ENCODE assay signal across 8 mouse cellular contexts in the genomic region with DNA sequence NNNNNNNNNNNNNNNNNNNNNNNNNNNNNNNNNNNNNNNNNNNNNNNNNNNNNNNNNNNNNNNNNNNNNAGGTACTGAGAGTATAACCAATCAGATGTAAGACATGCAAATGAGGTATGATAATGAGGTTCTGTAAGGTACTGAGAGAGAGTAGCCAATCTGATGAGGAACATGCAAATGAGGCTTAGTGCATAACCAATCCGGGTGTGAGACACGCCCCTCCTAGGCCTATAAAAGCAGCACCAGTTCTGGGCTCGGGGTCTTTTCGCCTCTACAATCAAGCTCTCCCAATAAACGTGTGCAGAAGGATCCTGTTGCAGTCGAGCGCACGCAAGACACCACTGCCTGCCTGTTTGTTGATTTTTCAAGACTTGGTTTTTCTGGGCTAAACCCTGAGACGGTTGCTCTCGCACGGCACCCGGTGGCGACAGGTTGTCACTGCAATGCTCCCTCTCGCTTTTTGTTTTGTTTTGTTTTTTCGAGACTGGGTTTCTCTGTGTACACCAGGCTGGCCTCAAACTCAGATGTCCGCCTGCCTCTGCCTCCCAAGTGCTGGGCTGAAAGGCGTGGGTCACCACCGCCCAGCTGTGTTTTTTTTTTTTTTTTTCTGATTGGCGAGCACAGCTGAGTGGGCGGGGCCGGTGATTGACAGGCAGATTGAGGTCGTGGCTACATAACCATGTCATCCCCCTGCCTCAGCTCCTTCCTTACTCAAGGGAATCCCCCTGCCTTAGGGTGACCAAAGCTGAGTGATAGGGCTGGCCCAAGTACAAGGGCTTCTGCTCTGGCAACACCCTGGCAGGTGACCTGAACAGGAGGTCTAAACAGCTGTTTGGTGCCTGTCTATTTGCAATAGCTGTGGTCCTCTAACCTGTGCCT.
A peak's percentile ranks its signal among the peaks of the same experiment; 100 is the strongest.
DNase-seq lines count a peak whose midpoint lies in the region; ATAC-seq and TF ChIP-seq lines count a peak whose summit lies in the region.
"Not testable (repeated sequence)": the region's sequence is repeated elsewhere in the genome, so short reads cannot be mapped to it uniquely, and the experiment has no call there.

No protein-coding gene starts in this region.

- DNase-seq in A20 (ENCODE audit: low read depth, low spot score) = peak; percentile 69
- DNase-seq in MEL (ENCODE audit: low read depth, low spot score) = peak; percentile 73
- peak; percentile 48 for DNase-seq in cerebellum, adult 11 months
- DNase-seq in induced T-regulatory cell, adult 2 months (ENCODE audit: low read depth) = peak; percentile 72
- DNase-seq in liver, embryonic 14.5 days (ENCODE audit: low read depth in 3 of 3, low spot score in 3 of 3) = not testable (repeated sequence)
- DNase-seq in thymus, postnatal 0 days (ENCODE audit: low spot score) = peak; percentile 52

- not testable (repeated sequence) for TF ChIP-seq EP300 in MEL (IDR thresholded peaks at IDR 0.05; ENCODE audit: low read depth in 1 of 2, low read length in 2 of 2); liver, embryonic 14.5 days (IDR thresholded peaks at IDR 0.05; ENCODE audit: low read depth)

- not testable (repeated sequence) for H3K4me1 ChIP-seq in MEL (ENCODE audit: control insufficient read depth in 1 of 2, insufficient read depth in 2 of 2, low read length in 2 of 2); erythroblast, embryonic 14.5 days (ENCODE audit: control insufficient read depth); liver, embryonic 14.5 days (replicated peaks; ENCODE audit: control insufficient read depth in 2 of 2, insufficient read depth in 2 of 2, low read length in 1 of 2); neural tube, embryonic 15.5 days

- not testable (repeated sequence) for H3K4me2 ChIP-seq in liver, embryonic 14.5 days (ENCODE audit: low read depth); neural tube, embryonic 15.5 days

- H3K36me3 ChIP-seq in MEL (ENCODE audit: control insufficient read depth in 1 of 2, insufficient read depth in 2 of 2, low read length in 2 of 2); erythroblast, embryonic 14.5 days (ENCODE audit: control insufficient read depth); liver, embryonic 14.5 days (replicated peaks; ENCODE audit: control insufficient read depth, insufficient read depth, low read depth); neural tube, embryonic 15.5 days: not testable (repeated sequence)

- peak overlapping the region; percentile 61 for H3K27ac ChIP-seq in MEL (ENCODE audit: control insufficient read depth, low read depth, low read length)
- H3K27ac ChIP-seq in liver, embryonic 14.5 days; neural tube, embryonic 15.5 days (replicated peaks): not testable (repeated sequence)

- H3K9me3 ChIP-seq in MEL (replicated peaks; ENCODE audit: insufficient read depth, low read length); erythroblast, embryonic 14.5 days (ENCODE audit: control insufficient read depth, low read length); liver, embryonic 14.5 days (ENCODE audit: control insufficient read depth, low read length); neural tube, embryonic 15.5 days (replicated peaks): not testable (repeated sequence)

- H3K79me2 ChIP-seq in MEL (ENCODE audit: control insufficient read depth, insufficient read depth, low read length, poor library complexity) = not testable (repeated sequence)

- TF ChIP-seq CTCF in MEL (IDR thresholded peaks at IDR 0.05 in 2 of 3, conservative IDR thresholded peaks at IDR 0.05 in 1 of 3; ENCODE audit: control insufficient read depth in 1 of 3, insufficient read depth in 1 of 3, low read depth in 2 of 3, low read length in 3 of 3, poor library complexity in 1 of 3, severe bottlenecking in 1 of 3) = peak; percentile 29 to 46 (median 36); a peak in 4 of 6 replicates
- TF ChIP-seq CTCF in liver, embryonic 14.5 days (IDR thresholded peaks at IDR 0.05; ENCODE audit: low read depth) = peak; percentile 68

- not testable (repeated sequence) for H3K9ac ChIP-seq in MEL (ENCODE audit: control insufficient read depth, low read depth, low read length, poor library complexity, severe bottlenecking); liver, embryonic 14.5 days (replicated peaks); neural tube, embryonic 15.5 days (replicated peaks)

- WGBS in liver, embryonic 14.5 days (ENCODE audit: insufficient replicate concordance) = 68% methylated on average over 22 of the region's 22 CpGs
- WGBS in neural tube, embryonic 15.5 days = 89% methylated on average over 19 of the region's 22 CpGs

- not testable (repeated sequence) for H3K4me3 ChIP-seq in MEL (ENCODE audit: control insufficient read depth in 1 of 2, insufficient read depth in 1 of 2, low read depth in 2 of 2, low read length in 2 of 2); liver, embryonic 14.5 days (ENCODE audit: insufficient read depth in 1 of 2, low read depth in 2 of 2, low read length in 2 of 2)
- peak overlapping the region; percentile 28 for H3K4me3 ChIP-seq in erythroblast, embryonic 14.5 days (replicated peaks)
- H3K4me3 ChIP-seq in neural tube, embryonic 15.5 days (replicated peaks) = peak overlapping the region; percentile 47; the same call in 1 of the 2 replicates

- not testable (repeated sequence) for ATAC-seq in liver, embryonic 14.5 days (ENCODE audit: insufficient read depth); neural tube, embryonic 15.5 days (ENCODE audit: low FRiP score)

- TF ChIP-seq POLR2A in MEL (IDR thresholded peaks at IDR 0.05; ENCODE audit: control insufficient read depth in 1 of 2, insufficient read depth in 1 of 2, low read depth in 1 of 2, low read length in 2 of 2, poor library complexity in 1 of 2) = peak in 1 of 2 experiments; percentile 44; a peak in 1 of 4 replicates

- not testable (repeated sequence) for H3K27me3 ChIP-seq in MEL (ENCODE audit: control insufficient read depth in 1 of 2, insufficient read depth in 2 of 2, low read length in 2 of 2); erythroblast, embryonic 14.5 days (ENCODE audit: control insufficient read depth); liver, embryonic 14.5 days (ENCODE audit: control insufficient read depth, insufficient read depth, low read length); neural tube, embryonic 15.5 days (replicated peaks)

- peak; percentile 19 for TF ChIP-seq RAD21 in MEL (IDR thresholded peaks at IDR 0.05; ENCODE audit: low read depth, low read length)

TF ChIP-seq in MEL, 35 proteins besides CTCF, POLR2A, EP300 and RAD21:
- 0 out of 2 replicates have a peak, but pooled peaks have one; percentile 24 for TF ChIP-seq HCFC1 (IDR thresholded peaks at IDR 0.05; ENCODE audit: low read depth, low read length)
- 0 out of 2 replicates have a peak, but pooled peaks have one; percentile 46 for TF ChIP-seq POLR2AphosphoS2 (IDR thresholded peaks at IDR 0.05; ENCODE audit: low read length)
- TF ChIP-seq ZNF384 (IDR thresholded peaks at IDR 0.05; ENCODE audit: low read depth, low read length) = peak; percentile 32; the same call in 1 of the 2 replicates
- TF ChIP-seq SMC3 (IDR thresholded peaks at IDR 0.05; ENCODE audit: low read depth, low read length) = peak; percentile 24; the same call in 1 of the 2 replicates
- TF ChIP-seq TBP (IDR thresholded peaks at IDR 0.05; ENCODE audit: low read depth, low read length) = peak; percentile 90
